Mouse (Mus musculus) lung, adult 2 months (tissue): ENCODE measurements around the gene Cfap73. TPM values are rescaled to one million over a fixed set of nuclear protein-coding genes. Genes with fewer than 3 reads are reported as not detected.

ENCODE experiments used
- DNase-seq: peaks from one replicate; pipeline ENCODE4 v3.0.0; 2022
- H3K4me1 ChIP-seq: fragments of 200-500 bp; 2 replicates; pipeline ENCODE4 v1.6.1; 2011; ENCODE audit warnings: low read length; ENCODE audit not compliant: control insufficient read depth, insufficient read depth
- H3K4me3 ChIP-seq: fragments of 200-500 bp; replicated peaks from 2 replicates; pipeline ENCODE3; 2011; ENCODE audit warnings: low read depth, mild to moderate bottlenecking, control low read depth, low read length; ENCODE audit errors: extremely low read depth
- CTCF ChIP-seq: fragments of 200-500 bp; IDR thresholded peaks from 2 replicates; pipeline ENCODE4 v1.5.1; 2011; ENCODE audit warnings: mild to moderate bottlenecking, low read length, control low read depth; ENCODE audit not compliant: insufficient read depth
- POLR2A ChIP-seq: fragments of 200-500 bp; IDR thresholded peaks from 2 replicates; pipeline ENCODE4 v1.6.1; 2011; ENCODE audit warnings: low read depth, mild to moderate bottlenecking, control low read depth, low read length, borderline replicate concordance; ENCODE audit errors: extremely low read depth
- WGBS: fragments of 180-500 bp; shearing (Covaris S2); methylation state at CpG from one replicate; pipeline ENCODE4 v1.1.7; 2018; 5-methylcytosine and 5-hydroxymethylcytosine counted together
- polyA plus RNA-seq: library from polyadenylated mRNA; depleted of rRNA; stranded (reverse); fragments of >200 nt; gene quantifications from 2 replicates; pipeline ENCODE4 v1.2.3, GENCODE M21; 2012

Cfap73 gene
- polyA plus RNA-seq, 1 experiment: 1.6 TPM

- Histone ChIP-seq H3K4me3 (no peak overlapping the region), H3K4me1 (no peaks in the 10 kb centered on the region)
- no peak for DNase-seq
- TF ChIP-seq POLR2A (no peak), CTCF (0 out of 2 replicates have a peak, but pooled peaks have one; percentile 4)
- WGBS: 84% methylated on average over 5 of the region's 5 CpGs
These were observed 2.1 kb downstream of the Cfap73 start for GRCm38 (mm10) chr5:120631892-120632291.

DNA sequence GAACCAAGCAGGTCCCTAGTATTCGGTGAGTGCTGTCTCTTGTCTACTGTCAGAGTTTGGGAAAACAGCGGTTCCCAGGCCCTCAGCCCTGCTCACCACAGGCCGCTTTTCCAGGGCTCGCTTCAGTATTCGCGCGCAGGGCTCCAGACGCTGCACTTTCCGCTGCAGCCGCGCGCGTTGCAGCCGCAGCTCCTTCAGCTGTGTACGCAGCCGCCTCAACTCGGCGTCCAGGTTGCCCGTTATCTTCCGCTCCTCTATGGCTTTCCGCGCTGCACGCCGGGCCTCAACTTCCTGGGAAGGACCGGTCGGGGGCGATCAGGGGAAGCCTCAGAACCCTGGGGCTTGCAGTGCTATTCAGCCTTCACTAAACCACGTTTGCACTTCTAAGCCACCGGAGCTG is 2.9 kb downstream of the Cfap73 start:
- no peak for TF ChIP-seq CTCF
- no peak for TF ChIP-seq POLR2A
- H3K4me3 ChIP-seq: no peak overlapping the region
- DNase-seq: no peak
- 8% methylated on average over 29 of the region's 29 CpGs for WGBS
- H3K4me1 ChIP-seq: no peaks in the 10 kb centered on the region

GRCm38 (mm10) chr5:120628624-120629023 is 5.4 kb downstream of the Cfap73 start:
- no peak overlapping the region for H3K4me3 ChIP-seq
- WGBS: 42% methylated on average over 7 of the region's 7 CpGs
- TF ChIP-seq CTCF: no peak
- TF ChIP-seq POLR2A: 0 out of 2 replicates have a peak, but pooled peaks have one; percentile 5
- DNase-seq: no peak
- no peaks in the 10 kb centered on the region for H3K4me1 ChIP-seq

GRCm38 (mm10) chr5:120627515-120628300 is 6.3 kb downstream of the Cfap73 start:
- H3K4me1 ChIP-seq: no peaks in the 10 kb centered on the region
- no peak overlapping the region for H3K4me3 ChIP-seq
- 89% methylated on average over 15 of the region's 15 CpGs for WGBS
- DNase-seq: no peak
- TF ChIP-seq CTCF (no peak), POLR2A (no peak)

DNA sequence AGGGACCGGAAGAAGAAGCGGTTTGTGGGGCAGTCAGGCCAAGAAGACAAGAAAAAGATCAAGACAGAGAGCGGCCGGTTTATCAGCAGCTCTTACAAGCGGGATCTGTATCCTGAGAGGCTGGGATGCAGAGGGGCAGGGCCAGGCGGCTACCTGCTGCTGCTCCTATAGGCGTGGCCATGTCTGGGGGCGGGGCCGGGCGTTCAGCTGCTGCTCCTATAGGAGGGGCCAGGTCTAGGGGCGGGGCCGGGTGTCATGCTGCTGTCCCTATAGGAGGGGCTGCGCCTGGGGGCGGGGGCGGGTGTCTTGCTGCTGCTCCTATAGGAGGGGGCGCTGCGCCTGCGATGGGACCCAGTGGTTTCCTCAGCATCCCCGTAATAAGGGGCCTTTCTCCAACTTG is 7.6 kb downstream of the Cfap73 start:
- no peak for TF ChIP-seq CTCF
- no peak for TF ChIP-seq POLR2A
- H3K4me1 ChIP-seq: no peaks in the 10 kb centered on the region
- WGBS: 66% methylated on average over 19 of the region's 19 CpGs

GRCm38 (mm10) chr5:120624427-120624826 is 9.6 kb downstream of the Cfap73 start:
- DNase-seq: no peak
- 84% methylated on average over 10 of the region's 10 CpGs for whole genome bisulfite sequencing
- H3K4me1 ChIP-seq: no peaks in the 10 kb centered on the region
- H3K4me3 ChIP-seq: no peak overlapping the region
- TF ChIP-seq POLR2A: no peak
- no peak for TF ChIP-seq CTCF

More for the DNA sequence above, 7.6 kb downstream of the Cfap73 start:
- no peak for DNase-seq
- no peak overlapping the region for H3K4me3 ChIP-seq

GRCm38 (mm10) chr5:120622198-120622851 is 11.7 kb downstream of the Cfap73 start:
- WGBS: 63% methylated on average over 5 of the region's 5 CpGs
- H3K4me3 ChIP-seq: no peak overlapping the region
- no peaks in the 10 kb centered on the region for H3K4me1 ChIP-seq
- no peak for DNase-seq
- no peak for TF ChIP-seq POLR2A
- no peak for TF ChIP-seq CTCF

DNA sequence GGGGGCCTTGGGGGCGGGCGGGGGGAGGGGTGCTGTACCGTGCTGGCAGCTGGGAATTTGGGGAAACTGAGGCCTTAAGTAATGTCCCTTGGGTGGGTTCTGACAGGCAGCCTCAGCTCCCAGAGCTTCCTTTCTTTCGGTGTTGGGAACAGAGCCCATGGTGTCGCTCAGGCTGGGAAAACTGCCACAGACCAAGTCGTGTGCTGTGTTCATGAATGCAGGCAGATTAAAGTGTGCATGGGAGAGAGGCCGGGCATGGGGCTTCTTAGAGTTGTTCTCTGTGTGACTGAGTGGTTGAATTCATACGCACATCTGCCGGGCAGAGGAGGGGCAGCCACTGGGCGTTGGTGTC is 12.2 kb downstream of the Cfap73 start:
- WGBS: 83% methylated on average over 10 of the region's 10 CpGs
- TF ChIP-seq CTCF (no peak), POLR2A (no peak)
- no peak for DNase-seq
- Histone ChIP-seq H3K4me3 (no peak overlapping the region), H3K4me1 (no peaks in the 10 kb centered on the region)

DNA sequence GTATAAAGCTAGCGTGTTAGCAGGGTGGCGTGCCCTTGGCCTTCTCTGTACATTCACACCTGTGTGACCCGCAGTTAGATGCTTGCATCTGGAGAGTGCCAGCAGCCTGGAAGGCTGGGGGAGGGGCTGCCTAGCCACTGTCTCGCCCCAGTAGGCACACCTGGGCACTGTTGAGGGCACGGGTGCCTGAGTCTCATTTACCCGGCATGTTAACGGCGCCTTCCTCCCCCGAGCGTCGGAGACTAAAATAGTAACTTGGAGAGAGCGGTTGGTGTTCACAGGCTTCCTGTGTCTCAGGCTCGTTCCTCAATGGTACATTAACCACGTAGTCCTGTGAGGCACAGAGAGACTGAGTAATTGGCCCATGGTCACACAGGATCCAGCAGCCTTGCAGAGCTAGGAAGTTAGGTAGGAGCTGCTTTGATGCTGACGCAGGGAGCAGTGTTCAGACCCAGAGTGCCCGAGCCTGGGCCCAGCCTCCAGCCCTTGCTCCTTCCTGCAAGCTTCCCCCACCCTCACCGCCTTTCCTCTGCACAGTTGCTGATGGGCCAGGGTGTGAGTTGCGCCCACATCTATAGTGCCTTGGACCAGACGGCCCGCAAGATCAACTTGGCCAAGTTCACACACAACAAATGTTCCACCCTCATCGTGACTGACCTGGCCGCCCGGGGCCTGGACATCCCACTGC is 12.8 kb downstream of the Cfap73 start:
- Histone ChIP-seq H3K4me3 (no peak overlapping the region), H3K4me1 (no peaks in the 10 kb centered on the region)
- 80% methylated on average over 23 of the region's 23 CpGs for WGBS
- TF ChIP-seq CTCF (no peak), POLR2A (no peak)
- no peak for DNase-seq
